Mouse (Mus musculus) hindbrain, embryonic 16.5 days (tissue): Measurements from ENCODE around the gene Gm21293. TPM values are rescaled to one million over a fixed set of nuclear protein-coding genes. Genes with fewer than 3 reads are reported as not detected.

Experiments
- polyA plus RNA-seq: library from polyadenylated mRNA; unstranded; fragments of >200 nt; fragmentation: Nextera tagmentation; extraction: Ambion mirVana; gene quantifications from 2 replicates; pipeline ENCODE4 v1.2.1, GENCODE M21; 2015

Gm21293 gene
- polyA plus RNA-seq, 1 experiment from 2014 or later: not detected

Other genes starting within 250 kb of the Gm21293 start
- not detected in 2 replicates for gene Gm6763, start 8.5 kb downstream of the Gm21293 start, polyA plus RNA-seq
- gene Gm8764, start 17.0 kb downstream of the Gm21293 start, polyA plus RNA-seq: not detected in 2 replicates
- gene Gm21304, start 25.5 kb downstream of the Gm21293 start, polyA plus RNA-seq: not detected in 2 replicates
- gene Gm21312, start 34.0 kb downstream of the Gm21293 start, polyA plus RNA-seq: not detected in 2 replicates
- gene Gm20765, start 42.5 kb downstream of the Gm21293 start, polyA plus RNA-seq: not detected in 2 replicates
- not detected in 2 replicates for gene Gm4340, start 51.1 kb downstream of the Gm21293 start, polyA plus RNA-seq